Mouse (Mus musculus): Measurements from ENCODE around the gene Rrp15.

Rrp15 gene

GRCm38 (mm10) chr1:186714215-186714614 lies 34.9 kb downstream of the Rrp15 start:
- no peak for DNase-seq (ENCODE audit: low spot score)

- DNase-seq (ENCODE audit: low spot score): peak; percentile 22
These were observed 36.2 kb downstream of the Rrp15 start for GRCm38 (mm10) chr1:186712802-186713471.

DNA sequence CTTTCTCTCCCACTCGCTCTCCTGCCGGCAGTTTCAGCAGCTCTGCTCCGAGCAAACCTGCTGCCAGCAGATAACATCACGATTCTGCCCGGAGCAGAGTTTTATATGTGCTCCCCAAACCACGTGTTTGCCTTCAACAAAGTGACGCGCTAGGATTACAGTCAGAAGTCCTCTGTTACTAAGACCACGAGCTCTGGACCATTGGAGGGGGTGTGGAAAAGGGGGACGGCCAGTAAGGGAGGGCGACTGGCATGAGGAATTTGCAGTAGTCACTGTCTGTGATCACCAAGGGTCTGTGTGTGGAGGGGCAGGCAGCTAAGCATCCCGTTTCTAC lies 43.3 kb downstream of the Rrp15 start, which contains the start of gene Tgfb2:
TSS of gene Tgfb2 (minus strand) at position 75 of the 334 bp plus-strand sequence.
- DNase-seq (ENCODE audit: low spot score): no peak

DNA sequence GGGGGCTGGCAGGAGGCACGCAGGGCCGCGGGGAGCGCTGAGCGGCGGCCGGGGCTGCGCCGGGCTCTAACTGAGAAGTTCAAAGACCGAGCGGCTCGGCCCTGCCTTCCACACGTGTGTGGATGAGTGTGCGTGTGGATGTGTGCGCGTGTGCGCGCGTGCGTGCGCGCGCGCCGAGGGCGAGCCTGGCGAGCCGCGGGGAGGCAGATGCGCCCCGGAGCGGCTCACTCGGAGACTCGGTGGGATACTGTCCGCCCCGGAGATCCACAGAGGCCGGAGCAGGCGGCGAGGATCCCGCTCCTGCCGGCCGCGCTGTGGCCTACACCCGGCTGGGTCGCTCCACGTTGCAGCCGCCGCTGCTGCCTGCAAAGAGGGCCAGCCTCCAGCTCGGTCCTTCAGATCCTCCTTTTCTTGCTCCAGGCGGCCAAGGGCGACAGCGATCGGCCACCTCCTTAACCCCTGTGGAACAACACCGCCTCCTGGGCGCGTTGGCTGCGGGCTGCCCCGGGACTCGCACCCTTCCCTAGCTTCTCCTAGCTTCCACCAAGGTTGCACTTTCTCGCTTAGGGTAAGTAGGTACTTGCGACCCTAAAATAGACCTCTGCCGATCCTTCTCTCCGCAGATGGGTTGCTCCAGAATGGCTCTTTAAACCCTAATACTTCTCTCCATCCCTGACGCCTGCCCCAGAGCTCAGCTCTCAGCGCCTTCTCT lies 43.8 kb downstream of the Rrp15 start:
- DNase-seq (ENCODE audit: low spot score): no peak

- no peak for DNase-seq (ENCODE audit: low spot score)
These were observed 45.0 kb downstream of the Rrp15 start for GRCm38 (mm10) chr1:186703980-186704701.

GRCm38 (mm10) chr1:186703256-186703979 lies 45.7 kb downstream of the Rrp15 start:
- no peak for DNase-seq (ENCODE audit: low spot score)

DNA sequence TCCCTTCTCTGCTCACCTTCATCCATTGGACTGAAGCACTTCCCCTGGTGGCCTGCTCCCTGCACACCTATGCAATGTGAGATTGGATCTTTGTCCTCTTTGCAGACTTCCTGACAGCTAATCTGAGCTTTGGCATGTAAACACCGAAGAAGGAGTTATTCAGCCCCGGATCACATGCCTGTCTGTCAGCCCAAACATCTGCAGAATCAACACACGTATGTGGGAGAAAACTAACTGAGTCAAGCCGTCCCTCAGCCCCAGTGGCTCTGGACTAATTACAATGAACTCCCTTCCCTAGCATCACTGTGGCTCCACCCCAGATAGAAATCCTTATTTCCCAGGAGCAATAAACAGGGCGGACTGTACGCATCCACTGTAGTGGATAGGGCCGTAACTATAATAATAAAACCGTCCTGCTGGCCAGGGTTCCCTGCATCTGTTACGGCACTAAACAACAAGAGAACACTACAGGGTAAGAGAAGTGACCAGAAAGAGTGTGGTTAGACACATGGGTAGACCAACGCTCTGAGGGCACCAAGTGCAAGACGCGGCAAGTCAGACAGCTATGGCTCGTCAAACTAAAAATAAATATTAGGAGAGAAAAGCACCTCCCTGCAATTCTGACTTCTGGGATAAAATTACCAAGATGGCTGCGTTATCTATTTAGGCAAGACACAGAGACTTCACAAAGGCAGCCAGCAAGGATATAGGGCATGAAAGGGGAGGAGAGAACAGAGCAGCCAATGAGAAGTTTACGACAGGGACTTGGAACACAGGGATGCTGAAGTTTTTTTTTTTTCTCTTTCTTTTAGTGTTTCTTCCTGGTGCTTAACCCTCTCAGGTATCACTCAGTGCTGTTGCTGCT lies 46.5 kb downstream of the Rrp15 start:
- no peak for DNase-seq (ENCODE audit: low spot score)

DNA sequence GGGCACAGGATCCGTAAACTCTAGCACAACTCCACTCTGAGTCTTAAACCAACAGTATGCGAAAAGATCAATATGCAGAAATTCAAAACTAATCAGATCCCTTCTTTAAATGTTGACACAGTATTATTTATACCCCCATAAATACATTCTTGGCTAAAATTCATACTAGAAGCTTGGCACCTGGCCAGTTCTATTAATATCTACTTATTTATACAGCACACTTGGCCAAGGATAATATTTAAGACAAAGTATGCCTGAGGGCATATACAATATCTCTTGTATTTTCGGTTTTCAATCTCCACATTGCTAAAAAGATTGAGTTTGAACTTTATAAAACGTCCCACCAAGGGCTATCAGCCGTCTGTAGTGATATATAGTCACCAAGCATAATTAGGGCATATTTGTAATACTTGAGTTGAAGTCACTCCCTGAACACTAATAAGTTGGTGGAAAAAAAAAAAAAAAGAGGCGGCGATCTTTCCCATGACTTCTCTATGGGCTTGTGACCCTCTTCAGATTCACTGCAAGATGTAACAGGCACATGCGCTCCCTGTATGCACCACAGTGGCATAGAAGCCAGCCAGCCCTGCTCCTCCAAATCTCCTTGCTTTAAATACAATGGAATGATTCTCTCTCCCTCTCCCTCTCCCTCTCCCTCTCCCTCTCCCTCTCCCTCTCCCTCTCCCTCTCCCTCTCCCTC lies 47.8 kb downstream of the Rrp15 start:
- no peak for DNase-seq (ENCODE audit: low spot score)

DNA sequence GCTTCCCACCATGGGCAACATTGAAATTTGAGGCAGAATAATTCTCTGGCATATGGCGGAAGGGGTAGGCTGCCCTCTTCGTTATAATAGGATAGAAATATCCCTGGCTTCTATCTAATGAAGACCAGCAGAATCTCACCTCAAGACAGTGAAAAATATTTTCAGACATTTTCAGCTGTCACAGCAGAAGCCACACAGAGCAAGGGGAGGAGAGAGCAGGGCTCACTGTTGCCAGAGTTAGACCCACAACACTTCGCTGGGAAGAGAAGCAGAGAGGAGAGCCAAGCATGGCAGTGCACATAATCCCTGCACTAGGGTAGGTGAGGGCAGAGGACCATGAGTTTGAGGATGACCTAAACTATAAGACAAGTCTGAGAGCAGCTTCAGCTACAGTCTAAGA lies 48.7 kb downstream of the Rrp15 start:
- DNase-seq (ENCODE audit: low spot score): no peak

DNA sequence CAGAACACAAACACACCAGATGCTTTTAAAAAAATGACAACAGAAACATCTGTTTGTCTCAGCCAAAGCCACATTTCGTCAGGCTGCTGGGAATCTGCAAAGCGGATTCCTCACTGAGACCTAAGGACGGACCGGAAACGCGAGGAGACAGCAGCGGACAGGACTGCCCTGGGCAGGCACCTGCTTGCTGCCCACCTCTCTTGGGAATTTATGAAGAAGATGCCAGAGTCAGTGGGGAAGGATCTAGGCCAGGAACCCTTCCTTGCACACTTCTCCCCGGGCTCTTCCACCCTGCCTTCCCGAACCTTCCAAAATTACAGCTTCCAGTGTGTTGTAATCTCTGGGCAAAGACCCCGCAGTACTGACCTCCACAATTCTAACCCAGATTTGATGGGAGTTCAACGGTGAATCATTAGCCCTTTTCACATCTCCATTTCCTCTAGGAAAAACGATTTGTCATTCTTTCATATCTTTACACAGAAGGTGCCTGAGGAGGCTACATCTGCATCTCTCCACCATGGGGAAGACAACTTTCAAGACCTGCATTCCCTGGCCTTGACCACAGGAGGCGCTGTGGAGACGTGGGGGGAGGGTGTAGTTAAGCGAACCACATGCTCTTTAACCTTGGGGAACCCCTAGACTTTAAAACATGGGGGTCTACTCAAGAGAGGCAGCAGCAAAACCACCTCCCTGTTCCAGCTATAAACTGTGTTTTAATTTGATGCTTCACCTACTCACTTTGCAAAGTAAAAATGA lies 50.4 kb downstream of the Rrp15 start:
- DNase-seq (ENCODE audit: low spot score): peak; percentile 6

DNA sequence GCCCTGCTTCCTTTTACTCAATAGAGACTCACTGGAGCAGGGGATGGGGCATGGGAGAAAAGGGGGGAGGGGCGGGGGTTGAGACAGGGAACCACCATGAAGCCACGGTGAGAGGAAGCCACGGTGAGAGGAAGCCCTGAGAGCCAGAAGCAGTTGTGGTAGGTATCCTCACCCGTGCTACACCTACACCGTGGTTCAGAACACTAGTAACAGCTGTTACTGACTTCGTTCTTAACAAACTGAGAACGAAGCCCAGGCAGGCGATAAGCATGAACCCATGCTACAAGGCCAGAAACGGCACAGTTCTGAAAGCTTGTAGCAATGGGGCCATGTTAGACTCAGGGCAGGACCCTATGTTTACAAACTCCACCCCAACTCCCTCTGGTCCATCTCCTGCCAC lies 52.9 kb downstream of the Rrp15 start:
- no peak for DNase-seq (ENCODE audit: low spot score)

GRCm38 (mm10) chr1:186695361-186695760 lies 53.8 kb downstream of the Rrp15 start:
- no peak for DNase-seq (ENCODE audit: low spot score)

GRCm38 (mm10) chr1:186692370-186692769 lies 56.8 kb downstream of the Rrp15 start:
- no peak for DNase-seq (ENCODE audit: low spot score)

DNA sequence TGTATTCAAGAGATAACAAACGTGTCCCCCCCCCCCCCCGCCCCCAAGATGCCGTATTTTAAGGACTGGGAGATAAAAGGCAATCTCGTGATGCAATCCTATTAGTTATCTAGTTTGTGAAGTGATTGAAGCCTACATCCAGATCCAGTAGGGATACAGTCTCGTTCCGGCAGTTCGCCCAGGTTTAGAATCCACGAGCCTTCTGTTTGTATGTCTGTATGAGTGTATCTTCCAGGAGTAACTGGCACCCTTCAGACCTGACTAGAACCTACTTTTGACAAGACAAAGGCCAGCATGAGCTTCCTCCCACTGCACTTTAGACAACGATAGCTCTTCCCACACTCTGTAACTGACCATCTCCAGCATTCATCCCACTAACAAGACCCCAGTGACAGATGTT lies 57.5 kb downstream of the Rrp15 start:
- no peak for DNase-seq (ENCODE audit: low spot score)

- DNase-seq (ENCODE audit: low spot score): no peak
These were observed 65.1 kb downstream of the Rrp15 start for GRCm38 (mm10) chr1:186684041-186684440.

GRCm38 (mm10) chr1:186682606-186683005 lies 66.6 kb downstream of the Rrp15 start:
- no peak for DNase-seq (ENCODE audit: low spot score)

GRCm38 (mm10) chr1:186677614-186678013 lies 71.5 kb downstream of the Rrp15 start:
- no peak for DNase-seq (ENCODE audit: low spot score)

GRCm38 (mm10) chr1:186676199-186676598 lies 73.0 kb downstream of the Rrp15 start:
- DNase-seq (ENCODE audit: low spot score): no peak

- DNase-seq (ENCODE audit: low spot score): no peak
These were observed 73.9 kb downstream of the Rrp15 start for GRCm38 (mm10) chr1:186675263-186675662.

DNA sequence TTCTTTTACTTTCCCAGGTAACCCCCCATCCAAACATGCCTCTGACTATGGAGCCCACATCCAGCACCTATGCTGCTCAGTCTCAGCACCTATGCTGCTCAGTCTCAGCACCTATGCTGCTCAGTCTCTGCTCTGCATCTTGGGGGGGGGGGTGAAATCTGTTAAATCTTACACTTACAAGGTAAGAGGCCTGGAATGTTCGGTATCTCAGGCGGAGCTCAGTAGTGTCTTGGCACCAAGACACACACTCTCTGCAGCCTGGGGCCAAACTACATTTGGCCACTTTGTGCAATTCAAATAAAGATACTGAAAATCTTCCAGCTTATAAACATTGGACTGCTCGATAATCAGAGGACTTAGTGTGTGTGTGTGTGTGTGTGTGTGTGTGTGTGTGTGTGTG lies 74.5 kb downstream of the Rrp15 start:
- DNase-seq (ENCODE audit: low spot score): no peak
